Mouse (Mus musculus): Measurements from ENCODE around the gene Klhl40. TPM values are rescaled to one million over a fixed set of nuclear protein-coding genes. Genes with fewer than 3 reads are reported as not detected.

Gene Klhl40
- polyA plus RNA-seq, 1 experiment, result 0.72 TPM

GRCm38 (mm10) chr9:121760271-121761090 is 16.9 kb upstream of the Klhl40 start:
- DNase-seq (ENCODE audit: low read depth), result peak; percentile 83
- TF ChIP-seq POLR2A (IDR thresholded peaks at IDR 0.05; ENCODE audit: borderline replicate concordance, extremely low read depth, insufficient read depth, insufficient read length, poor library complexity, severe bottlenecking) (no peak), CTCF (IDR thresholded peaks at IDR 0.05; ENCODE audit: borderline replicate concordance, extremely low read depth, insufficient read depth, insufficient read length) (no peak)

- DNase-seq (ENCODE audit: low read depth), result no peak
- TF ChIP-seq POLR2A (IDR thresholded peaks at IDR 0.05; ENCODE audit: borderline replicate concordance, extremely low read depth, insufficient read depth, insufficient read length, poor library complexity, severe bottlenecking) (no peak), CTCF (IDR thresholded peaks at IDR 0.05; ENCODE audit: borderline replicate concordance, extremely low read depth, insufficient read depth, insufficient read length) (no peak)
These were observed 16.2 kb upstream of the Klhl40 start for GRCm38 (mm10) chr9:121761091-121761665.

GRCm38 (mm10) chr9:121761787-121762186 is 15.6 kb upstream of the Klhl40 start:
- DNase-seq (ENCODE audit: low read depth), result no peak

GRCm38 (mm10) chr9:121762248-121762647 is 15.2 kb upstream of the Klhl40 start:
- DNase-seq (ENCODE audit: low read depth), result no peak
- TF ChIP-seq POLR2A (IDR thresholded peaks at IDR 0.05; ENCODE audit: borderline replicate concordance, extremely low read depth, insufficient read depth, insufficient read length, poor library complexity, severe bottlenecking), result no peak
- TF ChIP-seq CTCF (IDR thresholded peaks at IDR 0.05; ENCODE audit: borderline replicate concordance, extremely low read depth, insufficient read depth, insufficient read length), result no peak

More at GRCm38 (mm10) chr9:121761787-121762186, 15.6 kb upstream of the Klhl40 start:
- no peak for TF ChIP-seq CTCF (IDR thresholded peaks at IDR 0.05; ENCODE audit: borderline replicate concordance, extremely low read depth, insufficient read depth, insufficient read length)
- no peak for TF ChIP-seq POLR2A (IDR thresholded peaks at IDR 0.05; ENCODE audit: borderline replicate concordance, extremely low read depth, insufficient read depth, insufficient read length, poor library complexity, severe bottlenecking)

- TF ChIP-seq POLR2A (IDR thresholded peaks at IDR 0.05; ENCODE audit: borderline replicate concordance, extremely low read depth, insufficient read depth, insufficient read length, poor library complexity, severe bottlenecking) (no peak), CTCF (IDR thresholded peaks at IDR 0.05; ENCODE audit: borderline replicate concordance, extremely low read depth, insufficient read depth, insufficient read length) (no peak)
- peak; percentile 43 for DNase-seq (ENCODE audit: low read depth)
These were observed 14.6 kb upstream of the Klhl40 start for GRCm38 (mm10) chr9:121762761-121763160.

- TF ChIP-seq POLR2A (IDR thresholded peaks at IDR 0.05; ENCODE audit: borderline replicate concordance, extremely low read depth, insufficient read depth, insufficient read length, poor library complexity, severe bottlenecking), result no peak
- TF ChIP-seq CTCF (IDR thresholded peaks at IDR 0.05; ENCODE audit: borderline replicate concordance, extremely low read depth, insufficient read depth, insufficient read length), result no peak
- DNase-seq (ENCODE audit: low read depth), result no peak
These were observed 13.7 kb upstream of the Klhl40 start for GRCm38 (mm10) chr9:121763716-121764115.

GRCm38 (mm10) chr9:121765166-121765855 is 12.1 kb upstream of the Klhl40 start:
- TF ChIP-seq POLR2A (IDR thresholded peaks at IDR 0.05; ENCODE audit: borderline replicate concordance, extremely low read depth, insufficient read depth, insufficient read length, poor library complexity, severe bottlenecking), result no peak
- no peak for TF ChIP-seq CTCF (IDR thresholded peaks at IDR 0.05; ENCODE audit: borderline replicate concordance, extremely low read depth, insufficient read depth, insufficient read length)
- DNase-seq (ENCODE audit: low read depth), result no peak

- TF ChIP-seq POLR2A (IDR thresholded peaks at IDR 0.05; ENCODE audit: borderline replicate concordance, extremely low read depth, insufficient read depth, insufficient read length, poor library complexity, severe bottlenecking) (no peak), CTCF (IDR thresholded peaks at IDR 0.05; ENCODE audit: borderline replicate concordance, extremely low read depth, insufficient read depth, insufficient read length) (no peak)
- DNase-seq (ENCODE audit: low read depth), result no peak
These were observed 5.0 kb upstream of the Klhl40 start for GRCm38 (mm10) chr9:121772412-121772811.

- TF ChIP-seq POLR2A (IDR thresholded peaks at IDR 0.05; ENCODE audit: borderline replicate concordance, extremely low read depth, insufficient read depth, insufficient read length, poor library complexity, severe bottlenecking), result no peak
- TF ChIP-seq CTCF (IDR thresholded peaks at IDR 0.05; ENCODE audit: borderline replicate concordance, extremely low read depth, insufficient read depth, insufficient read length), result no peak
- DNase-seq (ENCODE audit: low read depth), result no peak
These were observed 1.5 kb upstream of the Klhl40 start for GRCm38 (mm10) chr9:121775951-121776350.

GRCm38 (mm10) chr9:121776511-121776910 is 896 bp upstream of the Klhl40 start:
- no peak for DNase-seq (ENCODE audit: low read depth)
- no peak for TF ChIP-seq CTCF (IDR thresholded peaks at IDR 0.05; ENCODE audit: borderline replicate concordance, extremely low read depth, insufficient read depth, insufficient read length)
- no peak for TF ChIP-seq POLR2A (IDR thresholded peaks at IDR 0.05; ENCODE audit: borderline replicate concordance, extremely low read depth, insufficient read depth, insufficient read length, poor library complexity, severe bottlenecking)

- peak; percentile 67 for DNase-seq (ENCODE audit: low read depth)
- TF ChIP-seq CTCF (IDR thresholded peaks at IDR 0.05; ENCODE audit: borderline replicate concordance, extremely low read depth, insufficient read depth, insufficient read length), result no peak
- no peak for TF ChIP-seq POLR2A (IDR thresholded peaks at IDR 0.05; ENCODE audit: borderline replicate concordance, extremely low read depth, insufficient read depth, insufficient read length, poor library complexity, severe bottlenecking)
These were observed 738 bp downstream of the Klhl40 start for GRCm38 (mm10) chr9:121778066-121778624.

All from brain, embryonic 14.5 days (tissue).